Mouse (Mus musculus) MEL (cell line): ENCODE measurements around the gene Tfap4. TPM values are rescaled to one million over a fixed set of nuclear protein-coding genes. Genes with fewer than 3 reads are reported as not detected.

Experiments
- DNase-seq: peaks from one replicate; pipeline ENCODE4 v3.0.0; 2011; ENCODE audit warnings: low read depth, low spot score
- H3K27ac ChIP-seq: 2 replicates; pipeline ENCODE4 v1.5.1; 2012; ENCODE audit warnings: low read depth, mild to moderate bottlenecking, control low read depth, low read length, moderate library complexity; ENCODE audit not compliant: control insufficient read depth
- H3K27me3 ChIP-seq, 2 experiments: fragments of 150-350 bp in 1 of 2; sonication (generic) in 1 of 2; 2 replicates each; pipeline ENCODE4 v1.6.1; 2012; ENCODE audit warnings: low read length in 2 of 2, mild to moderate bottlenecking in 2 of 2, improper control_type of control experiment in 1 of 2, moderate library complexity in 1 of 2; ENCODE audit not compliant: insufficient read depth in 2 of 2, control insufficient read depth in 1 of 2
- H3K36me3 ChIP-seq, 2 experiments: 2 replicates each; pipeline ENCODE4 v1.6.1; 2012 to 2014; ENCODE audit warnings: low read length in 2 of 2, improper control_type of control experiment in 1 of 2, inconsistent platforms in 1 of 2, mild to moderate bottlenecking in 1 of 2; ENCODE audit not compliant: insufficient read depth in 2 of 2, control insufficient read depth in 1 of 2
- H3K4me1 ChIP-seq, 2 experiments: fragments of 150-350 bp in 1 of 2; sonication (generic) in 1 of 2; 2 replicates each; pipeline ENCODE4 v1.6.1; 2012; ENCODE audit warnings: low read length in 2 of 2, improper control_type of control experiment in 1 of 2, mild to moderate bottlenecking in 1 of 2; ENCODE audit not compliant: insufficient read depth in 2 of 2, control insufficient read depth in 1 of 2
- H3K4me3 ChIP-seq, 2 experiments: fragments of 150-350 bp in 1 of 2; sonication (generic) in 1 of 2; 2 replicates each; pipeline ENCODE4 v1.5.1; 2012; ENCODE audit warnings: low read depth in 2 of 2, low read length in 2 of 2, mild to moderate bottlenecking in 2 of 2, moderate library complexity in 2 of 2, control low read depth in 1 of 2, improper control_type of control experiment in 1 of 2; ENCODE audit not compliant: control insufficient read depth in 1 of 2, insufficient read depth in 1 of 2
- H3K79me2 ChIP-seq: 2 replicates; pipeline ENCODE4 v1.6.1; 2012; ENCODE audit warnings: mild to moderate bottlenecking, low read length, moderate library complexity; ENCODE audit not compliant: control insufficient read depth, poor library complexity, insufficient read depth
- H3K9ac ChIP-seq: 2 replicates; pipeline ENCODE4 v1.6.1; 2012; ENCODE audit warnings: low read depth, mild to moderate bottlenecking, control low read depth, low read length, moderate library complexity; ENCODE audit not compliant: control insufficient read depth, poor library complexity, severe bottlenecking
- H3K9me3 ChIP-seq: fragments of 150-350 bp; sonication (generic); replicated peaks from 2 replicates; pipeline ENCODE4 v1.6.1; 2012; ENCODE audit warnings: mild to moderate bottlenecking, low read length, improper control_type of control experiment, moderate library complexity; ENCODE audit not compliant: insufficient read depth
- CHD1 ChIP-seq: IDR thresholded peaks from 2 replicates; pipeline ENCODE4 v1.6.1; 2012; ENCODE audit warnings: low read depth, mild to moderate bottlenecking, inconsistent platforms, low read length, improper control_type of control experiment
- CHD2 ChIP-seq: IDR thresholded peaks from 2 replicates; pipeline ENCODE4 v1.6.1; 2011; ENCODE audit warnings: low read length, improper control_type of control experiment
- E2F4 ChIP-seq: IDR thresholded peaks from 2 replicates; pipeline ENCODE4 v1.6.1; 2011; ENCODE audit warnings: low read depth, low read length, improper control_type of control experiment, borderline replicate concordance
- EP300 ChIP-seq, 2 experiments: IDR thresholded peaks; 2 replicates each; pipeline ENCODE4 v1.6.1; 2011; ENCODE audit warnings: improper control_type of control experiment in 2 of 2, low read length in 2 of 2, low read depth in 1 of 2, mild to moderate bottlenecking in 1 of 2
- ETS1 ChIP-seq: IDR thresholded peaks from 2 replicates; pipeline ENCODE4 v1.6.1; 2012; ENCODE audit warnings: low read depth, mild to moderate bottlenecking, inconsistent platforms, low read length, improper control_type of control experiment, moderate library complexity
- GATA1 ChIP-seq: IDR thresholded peaks from 2 replicates; pipeline ENCODE4 v1.6.1; 2011; ENCODE audit warnings: low read depth, low read length, improper control_type of control experiment
- JUND ChIP-seq: IDR thresholded peaks from 2 replicates; pipeline ENCODE4 v1.6.1; 2011; ENCODE audit warnings: low read depth, mild to moderate bottlenecking, improper control_type of control experiment, low read length
- MAZ ChIP-seq: IDR thresholded peaks from 2 replicates; pipeline ENCODE4 v1.6.1; 2012; ENCODE audit warnings: low read depth, mild to moderate bottlenecking, inconsistent platforms, low read length, improper control_type of control experiment
- MYB ChIP-seq: IDR thresholded peaks from 2 replicates; pipeline ENCODE4 v1.6.1; 2011; ENCODE audit warnings: mild to moderate bottlenecking, low read depth, low read length, improper control_type of control experiment
- POLR2AphosphoS2 ChIP-seq: IDR thresholded peaks from 2 replicates; pipeline ENCODE4 v1.6.1; 2011; ENCODE audit warnings: low read length, improper control_type of control experiment
- RAD21 ChIP-seq: IDR thresholded peaks from 2 replicates; pipeline ENCODE4 v1.6.1; 2011; ENCODE audit warnings: mild to moderate bottlenecking, low read depth, low read length, improper control_type of control experiment
- SIN3A ChIP-seq: IDR thresholded peaks from 2 replicates; pipeline ENCODE4 v1.6.1; 2012; ENCODE audit warnings: low read length, improper control_type of control experiment, inconsistent platforms
- TAL1 ChIP-seq: IDR thresholded peaks from 2 replicates; pipeline ENCODE4 v1.6.1; 2012; ENCODE audit warnings: mild to moderate bottlenecking, inconsistent platforms, low read length, moderate library complexity, mixed read lengths
- TCF12 ChIP-seq: IDR thresholded peaks from 2 replicates; pipeline ENCODE4 v1.6.1; 2014; ENCODE audit warnings: low read depth, mild to moderate bottlenecking, inconsistent platforms, low read length, improper control_type of control experiment, moderate library complexity
- USF1 ChIP-seq: IDR thresholded peaks from 2 replicates; pipeline ENCODE4 v1.6.1; 2014; ENCODE audit warnings: low read depth, mild to moderate bottlenecking, inconsistent platforms, low read length, improper control_type of control experiment, moderate library complexity
- USF2 ChIP-seq, 2 experiments: IDR thresholded peaks; 2 replicates each; pipeline ENCODE4 v1.6.1; 2011 to 2012; ENCODE audit warnings: improper control_type of control experiment in 2 of 2, low read length in 2 of 2, borderline replicate concordance in 1 of 2, inconsistent platforms in 1 of 2, low read depth in 1 of 2, mild to moderate bottlenecking in 1 of 2; ENCODE audit not compliant: insufficient read depth in 1 of 2
- polyA plus RNA-seq, 2 experiments: library from polyadenylated mRNA; stranded (reverse) in 1 of 2; unstranded in 1 of 2; fragments of >175 nt in 1 of 2; fragments of >200 nt in 1 of 2; gene quantifications; 2 replicates each; pipeline versions ENCODE4 v1.2.1 to v1.2.4; 2012; ENCODE audit warnings: low replicate concordance in 2 of 2, low read depth in 1 of 2; ENCODE audit not compliant: insufficient read length in 2 of 2, insufficient read depth in 1 of 2, missing spikeins in 1 of 2
- total RNA-seq: library from RNA; depleted of rRNA; stranded (reverse); fragments of 300-350 nt; gene quantifications from 2 replicates; pipeline ENCODE4 v1.2.3, GENCODE M21; 2012

Gene Tfap4
- total and polyA plus RNA-seq, 3 experiments = 26.2 to 217 (median 40.3) TPM

GRCm38 (mm10) chr16:4603453-4603837, 43.8 kb upstream of the Tfap4 start:
- Histone ChIP-seq H3K9ac (no peak overlapping the region), H3K36me3 (no peaks in the 10 kb centered on the region), H3K4me3 (no peak overlapping the region), H3K79me2 (no peaks in the 10 kb centered on the region), H3K27ac (no peak overlapping the region), H3K4me1 (no peaks in the 10 kb centered on the region; a peak in 1 of 4 replicates), H3K27me3 (no peaks in the 10 kb centered on the region), H3K9me3 (no peaks in the 10 kb centered on the region)
- DNase-seq = no peak
- TF ChIP-seq CHD1 = no peak
- TF ChIP-seq MYB = no peak
- no peak for TF ChIP-seq USF1
- TF ChIP-seq USF2 (IDR thresholded peaks at IDR 0.05; ENCODE audit: borderline replicate concordance in 1 of 2, insufficient read depth in 1 of 2, low read depth in 1 of 2, low read length in 2 of 2) = no peak
- no peak for TF ChIP-seq TAL1
- no peak for TF ChIP-seq EP300 (IDR thresholded peaks at IDR 0.05; ENCODE audit: low read depth in 1 of 2, low read length in 2 of 2)
- TF ChIP-seq ETS1 = no peak
- TF ChIP-seq MAZ = no peak
- no peak for TF ChIP-seq POLR2AphosphoS2
- no peak for TF ChIP-seq E2F4
- no peak for TF ChIP-seq TCF12
- TF ChIP-seq GATA1 = no peak
- no peak for TF ChIP-seq CHD2

GRCm38 (mm10) chr16:4602766-4603452, 43.3 kb upstream of the Tfap4 start:
- no peaks in the 10 kb centered on the region; a peak in 1 of 4 replicates for H3K4me1 ChIP-seq
- H3K27ac ChIP-seq = no peak overlapping the region
- TF ChIP-seq RAD21 (no peak), JUND (no peak), MAZ (no peak), TCF12 (no peak), SIN3A (no peak)
- TF ChIP-seq, all 39 proteins: peak for 0

More at GRCm38 (mm10) chr16:4602766-4603452, 43.3 kb upstream of the Tfap4 start:
- H3K79me2 ChIP-seq = no peaks in the 10 kb centered on the region
- H3K27me3 ChIP-seq = no peaks in the 10 kb centered on the region
- H3K36me3 ChIP-seq = no peaks in the 10 kb centered on the region
- no peak overlapping the region for H3K9ac ChIP-seq
- DNase-seq = no peak
- H3K9me3 ChIP-seq = no peaks in the 10 kb centered on the region
- H3K4me3 ChIP-seq = no peak overlapping the region
